ENCODE assay signal across 10 mouse cellular contexts in genomic region chr11:97803847-97804246, GRCm38 (mm10). TPM values are rescaled to one million over a fixed set of nuclear protein-coding genes. Genes with fewer than 3 reads are reported as not detected.
DNase-seq lines count a peak whose midpoint lies in the region; ATAC-seq and TF ChIP-seq lines count a peak whose summit lies in the region.
"Had no signal": no experiment of that assay in that cellular context is flagged by ENCODE, and none has a peak within 500 bp of the region (broad histone marks: within the 10 kb centered on the region; RNA-seq: fewer than 3 reads in every experiment).

No protein-coding gene starts in this region.

- H3K4me2 ChIP-seq in kidney, embryonic 15.5 days = 0 out of 2 replicates have a peak overlapping the region, but pooled peaks have one; percentile 50
- peak overlapping the region; percentile 67 for H3K4me2 ChIP-seq in limb, embryonic 13.5 days (replicated peaks)

- DNase-seq in kidney, adult 9 months = no peak
- DNase-seq in R1 (ENCODE audit: low read depth, low spot score) = peak; percentile 70
- DNase-seq in right cerebral cortex, postnatal 10 days (ENCODE audit: low spot score in 2 of 2) = no peak
- no peak for DNase-seq in layer of hippocampus, adult 9-11 months
- DNase-seq in cerebellum, postnatal 10 days = no peak
- DNase-seq: right cerebral cortex, postnatal 4 days had no signal

- H3K9ac ChIP-seq in kidney, embryonic 15.5 days = no peak overlapping the region
- H3K9ac ChIP-seq in limb, embryonic 13.5 days = no peak overlapping the region

- H3K27me3 ChIP-seq in kidney, embryonic 15.5 days = no peaks in the 10 kb centered on the region
- no peaks in the 10 kb centered on the region for H3K27me3 ChIP-seq in E14TG2a.4 (ENCODE audit: insufficient read depth, low read length)
- no peaks in the 10 kb centered on the region for H3K27me3 ChIP-seq in limb, embryonic 13.5 days

- ATAC-seq in kidney, embryonic 15.5 days (replicated peaks; ENCODE audit: low FRiP score) = no peak
- ATAC-seq in limb, embryonic 13.5 days (ENCODE audit: low FRiP score, low read depth) = no peak
- ATAC-seq: forebrain, embryonic 14.5 days had no signal

- no peak for TF ChIP-seq CTCF in E14TG2a.4 (conservative IDR thresholded peaks at IDR 0.05; ENCODE audit: low read length)

- H3K27ac ChIP-seq in kidney, embryonic 15.5 days = peak overlapping the region; percentile 90
- peak overlapping the region; percentile 89; the same call in 1 of the 2 replicates for H3K27ac ChIP-seq in limb, embryonic 13.5 days

- no peaks in the 10 kb centered on the region for H3K9me3 ChIP-seq in kidney, embryonic 15.5 days (replicated peaks)
- H3K9me3 ChIP-seq in E14TG2a.4 (ENCODE audit: low read length) = no peaks in the 10 kb centered on the region
- H3K9me3 ChIP-seq in limb, embryonic 13.5 days = no peaks in the 10 kb centered on the region

- 67% methylated on average over 5 of the region's 5 CpGs for WGBS in kidney, embryonic 15.5 days
- 68% methylated on average over 5 of the region's 5 CpGs for WGBS in limb, embryonic 13.5 days

- peaks cover 84% of the 10 kb centered on the region for H3K4me1 ChIP-seq in kidney, embryonic 15.5 days
- peaks cover 82% of the 10 kb centered on the region for H3K4me1 ChIP-seq in E14TG2a.4 (replicated peaks; ENCODE audit: low read depth, low read length)
- H3K4me1 ChIP-seq in limb, embryonic 13.5 days = peaks cover 73% of the 10 kb centered on the region

- peaks cover 11% of the 10 kb centered on the region for H3K36me3 ChIP-seq in kidney, embryonic 15.5 days
- peaks cover 43% of the 10 kb centered on the region for H3K36me3 ChIP-seq in E14TG2a.4 (ENCODE audit: insufficient read depth, low read length)
- peaks cover 27% of the 10 kb centered on the region for H3K36me3 ChIP-seq in limb, embryonic 13.5 days

- H3K4me3 ChIP-seq in kidney, embryonic 15.5 days (replicated peaks) = no peak overlapping the region
- H3K4me3 ChIP-seq in E14TG2a.4 (replicated peaks; ENCODE audit: low read length) = peak overlapping the region; percentile 65
- no peak overlapping the region for H3K4me3 ChIP-seq in limb, embryonic 13.5 days

RNA-seq across cellular contexts. Expression of gene Lasp1, which starts 5.0 kb away (rescaled TPM):
- 104 and 108 TPM in 2 replicates for polyA plus RNA-seq in kidney, embryonic 15.5 days (2015; fragmentation: Nextera tagmentation; extraction: Ambion mirVana)
- polyA plus RNA-seq in limb, embryonic 13.5 days (2015; fragmentation: Nextera tagmentation; extraction: Ambion mirVana) = 128 and 138 TPM in 2 replicates

RNA-seq across cellular contexts. Expression of gene Rpl23, which starts 21.6 kb away (rescaled TPM):
- polyA plus RNA-seq in kidney, embryonic 15.5 days (2015; fragmentation: Nextera tagmentation; extraction: Ambion mirVana) = 565 and 652 TPM in 2 replicates
- polyA plus RNA-seq in limb, embryonic 13.5 days (2015; fragmentation: Nextera tagmentation; extraction: Ambion mirVana) = 547 and 558 TPM in 2 replicates

RNA-seq across cellular contexts. Expression of gene 1700001P01Rik, which starts 28.1 kb away (rescaled TPM):
- polyA plus RNA-seq in kidney, embryonic 15.5 days (2015; fragmentation: Nextera tagmentation; extraction: Ambion mirVana) = 0.62 and 0.67 TPM in 2 replicates
- 0.83 TPM in 1 of 2 replicates, not detected in the other for polyA plus RNA-seq in limb, embryonic 13.5 days (2015; fragmentation: Nextera tagmentation; extraction: Ambion mirVana)

RNA-seq across cellular contexts. Expression of gene B230217C12Rik, which starts 36.7 kb away (rescaled TPM):
- 7.4 and 7.5 TPM in 2 replicates for polyA plus RNA-seq in kidney, embryonic 15.5 days (2015; fragmentation: Nextera tagmentation; extraction: Ambion mirVana)
- 11.7 and 12.5 TPM in 2 replicates for polyA plus RNA-seq in limb, embryonic 13.5 days (2015; fragmentation: Nextera tagmentation; extraction: Ambion mirVana)

RNA-seq across cellular contexts. Expression of gene Cwc25, which starts 37.5 kb away (rescaled TPM):
- 19.2 and 19.5 TPM in 2 replicates for polyA plus RNA-seq in kidney, embryonic 15.5 days (2015; fragmentation: Nextera tagmentation; extraction: Ambion mirVana)
- 21.0 and 23.3 TPM in 2 replicates for polyA plus RNA-seq in limb, embryonic 13.5 days (2015; fragmentation: Nextera tagmentation; extraction: Ambion mirVana)
